Mouse (Mus musculus) T-helper 17 cell (primary cell): ENCODE measurements at regions not wholly inside any gene's neighbourhood (a gene's known extent, or its start where the extent isn't known, plus 50 kb on each side); places are given as distances from the start of the nearest gene placed in this dataset.

Source experiments
- in situ Hi-C, 2 experiments: fragments of 300-600 bp; cut with MboI, MseI; formaldehyde crosslinking; loops; 1 replicate in 1 of 2; 2 replicates in 1 of 2; pipeline ENCODE4 v1.15.1; 2025; ENCODE audit warnings: high pct_unique_total_duplicates in 2 of 2

- in situ Hi-C loops: loop anchor here in 1 of 2 experiments (5.0 to 10.0 kb wide), 2 partner anchors 44 to 244 kb away; no protein-coding TSS in a partner anchor
These were observed 77.6 kb downstream of the Cd200 start for GRCm38 (mm10) chr16:45331236-45331635.

- in situ Hi-C loops: loop anchor here in 1 of 2 experiments (5.0 to 10.0 kb wide), 2 partner anchors 43 to 245 kb away; no protein-coding TSS in a partner anchor
These were observed 78.6 kb downstream of the Cd200 start for GRCm38 (mm10) chr16:45330298-45330697.

- in situ Hi-C loops: loop anchor here in 1 of 2 experiments (5.0 to 10.0 kb wide), 2 partner anchors 42 to 245 kb away; no protein-coding TSS in a partner anchor
These were observed 79.1 kb downstream of the Cd200 start for GRCm38 (mm10) chr16:45329716-45330115.

- in situ Hi-C loops: no loop called here
These were observed 81.8 kb downstream of the Cd200 start for GRCm38 (mm10) chr16:45327103-45327502.

GRCm38 (mm10) chr16:45311479-45311878, 87.4 kb downstream of the Btla start:
- in situ Hi-C loops: no loop called here
